Mouse (Mus musculus) urinary bladder, adult 18-20 months (tissue): ENCODE measurements around the gene Dnajb12.

ENCODE experiments used
- DNase-seq, 2 experiments: peaks; one replicate each; pipeline ENCODE4 v3.0.0; 2022; ENCODE audit warnings: low spot score in 2 of 2, mixed read lengths in 2 of 2

The Dnajb12 gene

DNA sequence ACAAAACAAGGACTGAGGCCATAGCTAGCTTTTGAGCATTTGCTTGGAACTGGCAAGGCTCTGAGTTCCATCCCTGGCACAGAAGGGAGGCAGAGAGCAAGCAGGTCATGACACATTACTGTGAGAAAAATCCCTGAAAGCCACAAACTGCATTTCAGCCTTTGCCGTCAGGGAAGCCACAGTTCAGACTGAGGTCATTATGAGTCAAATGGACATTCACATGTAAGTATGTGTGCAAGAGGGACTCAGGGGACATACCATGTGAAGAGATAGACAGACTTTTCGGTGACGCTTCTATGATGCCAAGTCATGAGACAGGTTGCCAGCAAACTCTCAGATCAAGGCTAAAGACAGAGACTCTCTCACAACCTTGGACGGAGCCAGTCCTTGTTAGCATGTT is 38.8 kb downstream of the Dnajb12 start:
- DNase-seq, result no peak

DNA sequence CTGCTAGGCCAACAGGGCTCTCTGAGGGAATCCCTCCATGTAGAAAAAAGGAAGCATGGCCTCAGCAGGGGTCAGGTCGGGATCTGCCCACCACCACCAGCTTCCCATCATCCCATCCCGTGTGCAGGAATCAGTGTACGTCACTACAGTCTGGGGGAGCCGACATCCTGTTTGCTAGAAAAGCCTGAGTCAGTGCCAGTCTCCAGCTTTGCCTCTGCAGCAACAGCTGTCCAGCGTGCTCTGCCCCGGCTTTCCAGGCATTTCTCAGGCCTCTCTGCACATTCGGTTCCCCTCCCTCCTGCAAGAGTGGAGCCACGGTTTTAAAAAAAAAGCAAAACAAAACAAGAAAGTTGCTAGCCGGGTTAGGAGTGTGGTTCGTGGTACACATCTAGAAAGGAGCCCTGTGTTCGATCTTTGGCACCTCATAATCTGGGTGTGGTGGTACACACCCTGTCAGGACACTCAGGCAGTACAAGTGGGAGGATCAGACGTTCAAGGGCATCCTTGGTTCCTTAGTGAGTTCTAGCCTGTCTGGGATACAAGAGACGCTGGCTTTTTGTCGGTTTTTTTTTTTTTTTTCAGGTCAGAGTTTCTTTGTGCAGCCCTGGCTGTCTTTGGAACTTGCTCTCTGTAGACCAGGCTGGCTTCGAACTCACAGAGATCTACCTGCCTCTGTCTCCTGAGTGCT is 40.3 kb downstream of the Dnajb12 start:
- no peak for DNase-seq

- no peak for DNase-seq
Observed at GRCm38 (mm10) chr10:59920485-59920809, 41.1 kb downstream of the Dnajb12 start.

- DNase-seq, result peak; percentile 79 to 81
Observed at GRCm38 (mm10) chr10:59920810-59921681, 41.7 kb downstream of the Dnajb12 start.

DNA sequence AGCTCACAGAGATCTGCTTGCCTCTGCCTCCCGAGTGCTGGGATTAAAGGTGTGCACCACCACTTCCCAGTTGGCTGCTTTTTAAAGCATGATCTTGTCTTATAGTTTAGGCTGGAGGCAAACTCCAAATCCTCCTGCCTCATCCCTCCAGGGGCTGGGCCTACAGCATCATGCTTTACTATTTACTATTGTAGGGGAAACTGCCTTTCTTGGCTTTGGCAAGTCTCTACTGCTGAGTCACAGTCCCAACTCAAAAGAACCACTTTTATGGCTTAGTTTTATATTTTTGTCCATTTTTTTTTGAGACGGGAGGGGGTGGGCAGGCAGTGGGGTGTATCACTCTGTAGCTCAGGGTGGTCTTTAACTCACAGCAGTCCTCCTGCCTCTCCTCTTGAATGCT is 44.1 kb downstream of the Dnajb12 start:
- DNase-seq, result no peak

- DNase-seq, result no peak
Observed at GRCm38 (mm10) chr10:59924305-59924704, 44.9 kb downstream of the Dnajb12 start.

DNA sequence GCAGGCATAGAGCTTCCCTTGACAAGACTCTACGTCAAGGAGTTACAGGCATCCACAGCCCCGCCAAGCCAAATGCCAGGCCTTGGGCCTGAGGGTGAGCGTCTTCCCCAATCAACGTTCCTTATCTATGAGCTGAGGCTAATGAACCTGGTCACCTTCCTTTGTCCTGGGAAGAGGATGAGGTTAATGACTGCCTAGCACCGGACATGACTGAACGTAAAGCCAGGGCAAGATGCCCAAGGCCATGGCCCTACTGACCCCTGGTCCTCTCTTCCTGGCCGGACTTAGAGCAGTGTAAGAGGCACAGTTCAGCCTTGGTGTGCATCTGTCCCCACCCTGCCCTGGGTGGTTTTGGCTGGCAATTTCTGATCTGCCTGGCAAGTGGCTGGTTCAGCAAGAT is 49.8 kb downstream of the Dnajb12 start:
- no peak for DNase-seq

- DNase-seq, result no peak
Observed at GRCm38 (mm10) chr10:59930996-59931395, 51.6 kb downstream of the Dnajb12 start.

- no peak for DNase-seq
Observed at GRCm38 (mm10) chr10:59932521-59932920, 53.2 kb downstream of the Dnajb12 start.

DNA sequence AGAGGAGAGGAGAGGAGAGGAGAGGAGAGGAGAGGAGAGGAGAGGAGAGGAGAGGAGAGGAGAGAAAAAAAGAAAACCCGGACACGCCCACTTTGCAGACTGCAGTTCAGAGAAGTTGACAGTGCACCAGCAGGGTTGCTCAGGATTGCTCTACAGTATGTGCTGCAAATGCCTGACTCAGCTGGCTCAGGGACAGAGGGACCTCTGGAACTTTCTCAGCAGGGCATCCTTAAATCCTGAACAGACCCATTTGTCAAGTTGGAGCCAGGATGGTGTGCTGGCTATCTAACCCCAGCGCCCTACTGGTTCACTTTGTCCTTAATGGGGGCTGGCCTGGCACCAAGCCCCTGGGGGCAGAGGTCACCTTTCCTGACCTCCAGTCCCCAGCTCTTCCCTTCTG is 54.7 kb downstream of the Dnajb12 start:
- no peak for DNase-seq

DNA sequence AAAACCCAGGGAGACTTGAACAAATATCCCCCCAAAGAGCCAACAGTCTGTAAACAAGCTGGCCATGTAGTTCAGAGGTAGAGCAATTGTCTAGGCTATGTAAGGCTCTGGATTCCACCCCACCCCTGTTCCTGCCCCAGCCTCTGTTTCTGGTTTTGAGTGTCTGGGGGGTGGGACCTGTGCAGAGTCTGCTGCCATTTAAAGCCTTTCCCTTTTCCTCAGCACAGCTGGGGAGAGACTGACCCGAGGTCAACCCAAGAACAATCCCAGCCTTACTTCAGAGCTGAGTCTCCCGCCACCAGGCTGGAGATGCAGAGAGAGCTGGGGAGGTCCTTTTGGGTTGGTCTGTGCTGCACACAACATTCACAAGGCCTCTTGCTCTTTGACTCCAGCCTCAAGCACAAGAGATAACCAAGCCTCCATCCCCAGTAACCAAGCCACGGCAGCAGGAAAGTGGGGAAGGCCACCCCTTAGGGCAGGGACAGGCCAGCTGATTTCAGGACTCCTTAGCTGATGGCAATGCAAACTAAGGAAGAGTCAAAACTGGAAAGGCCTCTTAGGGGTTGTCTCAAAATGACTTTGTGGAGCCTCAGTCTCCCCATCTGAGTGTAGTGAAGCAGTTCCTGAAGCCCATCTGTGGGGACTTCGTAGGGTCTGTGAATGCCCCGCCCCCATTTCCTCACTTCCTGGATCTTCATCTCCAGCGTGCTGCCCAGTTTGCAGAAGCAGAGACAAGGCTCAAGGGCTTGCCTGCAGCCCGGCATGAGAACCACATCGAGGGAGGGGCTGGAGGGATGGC is 56.9 kb downstream of the Dnajb12 start:
- no peak for DNase-seq

GRCm38 (mm10) chr10:59938662-59939061 is 59.3 kb downstream of the Dnajb12 start:
- no peak for DNase-seq

- DNase-seq, result no peak
Observed at GRCm38 (mm10) chr10:59939081-59939480, 59.7 kb downstream of the Dnajb12 start.

GRCm38 (mm10) chr10:59942281-59942846 is 63.0 kb downstream of the Dnajb12 start:
- DNase-seq, result no peak

DNA sequence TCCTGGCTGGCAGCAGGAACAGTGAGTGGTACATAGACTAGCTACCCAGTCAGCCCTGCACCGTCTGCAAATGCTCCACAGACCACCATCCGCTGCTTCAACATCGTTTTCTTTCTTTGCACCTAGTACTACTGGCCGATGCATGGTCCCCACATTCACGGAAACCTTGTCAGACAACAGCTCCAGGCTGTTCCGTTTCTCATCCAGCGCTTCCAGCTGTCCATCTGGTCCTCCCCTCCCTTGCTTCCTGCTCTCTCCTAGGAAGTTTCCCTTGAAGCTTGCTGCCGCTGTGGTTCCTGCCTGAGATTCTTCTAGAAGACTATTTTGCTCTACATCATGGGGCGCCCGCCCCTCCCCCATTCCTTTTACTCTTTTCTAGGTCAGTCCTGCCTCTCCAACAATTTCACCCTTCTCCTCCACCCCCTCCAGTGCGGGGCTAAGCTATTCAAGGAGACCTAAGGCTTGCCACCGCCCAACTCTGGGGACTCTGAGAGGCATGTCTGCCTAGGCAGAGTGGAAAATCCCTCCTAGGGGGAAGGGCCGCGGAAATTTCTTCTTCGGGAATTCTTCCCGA is 63.6 kb downstream of the Dnajb12 start:
- no peak for DNase-seq

- DNase-seq, result peak; percentile 71 to 84
Observed at GRCm38 (mm10) chr10:59943421-59943989, 64.1 kb downstream of the Dnajb12 start.

DNA sequence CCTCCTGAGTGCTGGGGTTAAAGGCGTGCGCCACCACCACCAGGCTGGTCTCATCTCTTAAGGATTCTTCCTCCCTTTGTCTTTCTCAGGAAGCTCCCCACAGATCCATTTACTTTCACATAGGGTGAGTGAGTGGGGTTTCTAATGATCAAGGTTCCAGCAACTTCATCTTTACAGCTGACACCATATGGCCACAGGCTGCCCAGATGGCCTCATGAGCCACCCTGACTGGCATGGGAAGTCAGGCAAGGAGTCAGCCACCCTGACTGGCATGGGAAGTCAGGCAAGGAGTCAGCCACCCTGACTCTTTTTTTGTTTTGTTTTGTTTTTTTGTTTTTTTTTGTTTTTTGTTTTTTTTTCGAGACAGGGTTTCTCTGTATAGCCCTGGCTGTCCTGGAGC is 66.1 kb downstream of the Dnajb12 start:
- DNase-seq, result no peak

DNA sequence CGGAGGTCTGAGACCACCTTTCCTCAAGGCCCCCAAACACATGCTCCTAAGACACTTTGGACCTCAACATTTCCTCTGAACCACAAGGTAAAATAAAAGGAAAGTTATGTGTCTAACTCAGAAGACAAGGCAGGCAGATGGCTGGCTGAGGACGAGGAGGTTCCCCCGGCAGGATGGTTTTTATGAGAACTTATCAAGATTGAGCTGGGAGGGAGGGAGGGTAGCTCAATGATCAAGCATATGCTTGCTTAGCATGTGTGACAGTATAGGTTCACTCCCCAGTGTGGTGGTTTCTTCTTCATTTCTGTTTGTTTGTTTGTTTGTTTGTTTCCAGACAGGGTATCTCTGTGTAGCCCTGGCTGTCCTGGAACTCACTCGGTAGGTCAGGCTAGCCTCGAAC is 67.0 kb downstream of the Dnajb12 start:
- DNase-seq, result no peak

DNA sequence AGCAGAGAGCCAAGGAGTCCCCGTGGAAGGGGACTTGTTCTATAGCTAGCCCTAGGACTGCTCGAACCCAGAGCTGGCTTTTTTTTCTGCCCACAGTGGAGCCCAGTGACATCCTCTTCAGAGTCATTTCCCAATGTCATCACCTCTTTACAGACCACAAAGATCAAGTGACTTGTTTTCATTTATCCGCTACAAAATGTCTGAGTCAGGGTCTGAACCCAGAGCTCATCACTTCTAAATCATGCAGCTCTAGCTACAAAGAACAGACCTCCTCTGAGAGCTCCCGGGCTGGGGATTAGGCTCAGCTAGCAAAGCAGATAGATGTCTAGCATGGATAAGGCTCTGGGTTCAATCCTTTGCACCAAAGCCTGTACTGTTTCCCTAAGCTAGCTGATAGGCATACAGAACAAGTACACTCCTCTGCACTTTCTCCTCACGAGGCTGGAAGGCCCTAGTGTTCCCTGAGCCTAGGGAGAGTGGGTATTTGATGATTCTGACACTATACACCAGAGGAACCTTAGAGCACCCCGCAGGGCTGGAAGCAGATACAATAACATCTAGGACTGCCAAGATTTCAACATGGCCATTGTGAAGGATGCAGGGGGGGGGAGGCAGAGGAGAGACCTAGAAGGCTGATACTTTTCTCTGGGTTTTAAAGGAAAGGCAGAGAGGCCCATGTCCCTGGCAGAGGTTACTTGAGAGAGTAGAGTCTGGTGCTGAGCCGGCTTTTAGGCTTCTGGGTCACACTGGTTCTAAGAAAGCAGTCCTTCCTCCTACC is 68.1 kb downstream of the Dnajb12 start:
- DNase-seq, result no peak

DNA sequence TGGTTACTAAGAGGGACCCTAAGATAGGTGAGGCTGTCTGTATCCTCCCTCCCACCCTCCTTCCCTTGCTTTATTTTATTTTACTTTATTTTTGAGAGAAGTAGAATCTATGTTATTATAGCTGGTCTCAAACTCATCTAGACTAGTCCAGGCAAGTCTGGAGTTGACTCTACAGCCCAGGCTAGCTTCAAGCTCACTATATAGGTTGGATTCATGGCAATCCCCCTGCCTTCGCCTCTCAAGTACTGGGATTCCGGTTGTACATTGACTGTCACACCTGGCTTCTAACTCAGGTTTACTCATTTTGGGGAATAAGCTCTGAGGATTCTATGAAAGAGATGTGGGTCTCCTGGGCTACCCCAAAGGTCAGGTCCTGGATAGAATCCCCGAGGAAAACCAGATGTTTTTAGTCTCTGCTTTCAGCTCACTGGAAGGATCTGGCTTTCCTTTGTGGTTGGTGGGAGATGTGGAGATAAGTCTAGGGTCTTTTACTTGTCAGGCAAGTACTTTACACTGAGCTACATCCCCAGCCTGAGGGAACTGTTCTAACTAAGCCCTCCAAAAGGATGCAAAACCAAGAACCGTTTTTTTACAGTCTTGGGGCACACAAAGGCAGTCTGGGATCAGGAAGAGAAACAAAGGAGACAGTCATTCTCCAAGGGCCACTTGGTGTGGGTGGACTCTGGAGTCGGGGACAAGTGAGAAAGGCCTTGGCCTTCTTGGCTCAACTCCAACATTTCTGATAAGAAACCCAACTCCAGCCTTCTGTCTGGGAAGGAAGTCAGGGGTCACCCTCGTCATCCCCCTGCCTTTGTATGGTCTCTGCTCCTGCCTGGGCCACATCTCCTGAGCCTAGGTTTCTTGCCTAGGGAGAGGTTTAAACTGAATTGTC is 69.3 kb downstream of the Dnajb12 start:
- no peak for DNase-seq
